8 mouse cellular contexts compared by ENCODE assay signal in genomic region chr4:102572591-102572990, GRCm38 (mm10).
DNase-seq lines count a peak whose midpoint lies in the region; ATAC-seq and TF ChIP-seq lines count a peak whose summit lies in the region.

No protein-coding gene starts in this region.

- no peaks in the 10 kb centered on the region for H3K36me3 ChIP-seq in forebrain, postnatal 0 days (ENCODE audit: insufficient read depth)
- no peaks in the 10 kb centered on the region for H3K36me3 ChIP-seq in forebrain, embryonic 12.5 days (replicated peaks)
- H3K36me3 ChIP-seq in megakaryocyte, embryonic 14.5 days (replicated peaks; ENCODE audit: low read length): peaks cover 15% of the 10 kb centered on the region
- no peaks in the 10 kb centered on the region for H3K36me3 ChIP-seq in heart, embryonic 16.5 days (ENCODE audit: control insufficient read depth, insufficient read depth)
- H3K36me3 ChIP-seq in macrophage (ENCODE audit: inconsistent target): no peaks in the 10 kb centered on the region

- H3K9ac ChIP-seq in forebrain, postnatal 0 days: no peak overlapping the region
- H3K9ac ChIP-seq in forebrain, embryonic 12.5 days: no peak overlapping the region
- peak overlapping the region; percentile 65 for H3K9ac ChIP-seq in heart, embryonic 16.5 days (ENCODE audit: low read length)

- H3K4me3 ChIP-seq in forebrain, postnatal 0 days (ENCODE audit: low read depth, low read length): no peak overlapping the region
- H3K4me3 ChIP-seq in forebrain, embryonic 12.5 days (replicated peaks): no peak overlapping the region
- H3K4me3 ChIP-seq in megakaryocyte, embryonic 14.5 days (replicated peaks): peak overlapping the region; percentile 92
- peak overlapping the region; percentile 44 for H3K4me3 ChIP-seq in heart, embryonic 16.5 days (ENCODE audit: low read length)
- no peak overlapping the region for H3K4me3 ChIP-seq in macrophage (ENCODE audit: inconsistent target)

- no peak for DNase-seq in forebrain, postnatal 0 days
- no peak for DNase-seq in urinary bladder, postnatal 36 days (ENCODE audit: low spot score in 2 of 2)
- DNase-seq in left cerebral cortex, postnatal 10 days (ENCODE audit: extremely low spot score in 1 of 2, low spot score in 2 of 2): no peak

- no peaks in the 10 kb centered on the region for H3K9me3 ChIP-seq in forebrain, postnatal 0 days (ENCODE audit: low read length)
- H3K9me3 ChIP-seq in forebrain, embryonic 12.5 days: no peaks in the 10 kb centered on the region
- H3K9me3 ChIP-seq in megakaryocyte, embryonic 14.5 days: no peaks in the 10 kb centered on the region
- H3K9me3 ChIP-seq in heart, embryonic 16.5 days (replicated peaks; ENCODE audit: control insufficient read depth, low read length): no peaks in the 10 kb centered on the region

- TF ChIP-seq CTCF in forebrain, postnatal 0 days (IDR thresholded peaks at IDR 0.05; ENCODE audit: low read depth): no peak

- H3K27me3 ChIP-seq in forebrain, postnatal 0 days (ENCODE audit: insufficient read depth, low read length): no peaks in the 10 kb centered on the region
- H3K27me3 ChIP-seq in forebrain, embryonic 12.5 days: peaks cover 42% of the 10 kb centered on the region; the same call in 1 of the 2 replicates
- no peaks in the 10 kb centered on the region for H3K27me3 ChIP-seq in megakaryocyte, embryonic 14.5 days (replicated peaks)
- H3K27me3 ChIP-seq in heart, embryonic 16.5 days (ENCODE audit: control insufficient read depth, insufficient read depth, low read length): no peaks in the 10 kb centered on the region

- WGBS in forebrain, postnatal 0 days: 67% methylated on average over 3 of the region's 3 CpGs
- WGBS in forebrain, embryonic 12.5 days: 75% methylated on average over 3 of the region's 3 CpGs
- 64% methylated on average over 3 of the region's 3 CpGs for WGBS in heart, embryonic 16.5 days
- WGBS in macrophage (ENCODE audit: missing documents): 38% methylated on average over 3 of the region's 3 CpGs

- peaks cover 10% of the 10 kb centered on the region; the same call in 1 of the 2 replicates for H3K4me1 ChIP-seq in forebrain, postnatal 0 days (ENCODE audit: insufficient read depth)
- peaks cover 38% of the 10 kb centered on the region for H3K4me1 ChIP-seq in forebrain, embryonic 12.5 days
- peaks cover 84% of the 10 kb centered on the region for H3K4me1 ChIP-seq in megakaryocyte, embryonic 14.5 days
- peaks cover 38% of the 10 kb centered on the region for H3K4me1 ChIP-seq in heart, embryonic 16.5 days (ENCODE audit: control insufficient read depth, insufficient read depth, low read length)

- H3K4me2 ChIP-seq in forebrain, postnatal 0 days (ENCODE audit: low read depth): peak overlapping the region; percentile 4; the same call in 1 of the 2 replicates
- H3K4me2 ChIP-seq in forebrain, embryonic 12.5 days: no peak overlapping the region
- H3K4me2 ChIP-seq in heart, embryonic 16.5 days (ENCODE audit: low read depth, low read length): peak overlapping the region; percentile 52

- intact Hi-C loops in left cerebral cortex, postnatal 10 days (cut with DNase I): loop anchor here (5.0 kb wide), 1 partner anchor 65 kb away; no protein-coding TSS in a partner anchor

- peaks cover 58% of the 10 kb centered on the region; the same call in 1 of the 2 replicates for H3K79me2 ChIP-seq in macrophage (ENCODE audit: inconsistent target)

- ATAC-seq in forebrain, postnatal 0 days: no peak
- no peak for ATAC-seq in forebrain, embryonic 12.5 days (ENCODE audit: low FRiP score)
- no peak for ATAC-seq in megakaryocyte, adult 5-6 weeks (ENCODE audit: poor library complexity, severe bottlenecking)
- ATAC-seq in heart, embryonic 16.5 days (replicated peaks; ENCODE audit: extremely low read depth, insufficient read depth, low FRiP score): no peak

- H3K27ac ChIP-seq in forebrain, postnatal 0 days (ENCODE audit: low read depth, low read length): no peak overlapping the region
- no peak overlapping the region for H3K27ac ChIP-seq in forebrain, embryonic 12.5 days
- peak overlapping the region; percentile 63 for H3K27ac ChIP-seq in heart, embryonic 16.5 days (ENCODE audit: low read length)
- H3K27ac ChIP-seq in macrophage: 0 out of 2 replicates have a peak overlapping the region, but pooled peaks have one; percentile 13

Comparison
In these comparisons a context has a peak if more than half of its experiments do, and no peak if none do; other contexts are left out.
1. H3K27ac ChIP-seq: peak in heart, embryonic 16.5 days (single experiment) and macrophage (single experiment); none in forebrain, postnatal 0 days (single experiment) and forebrain, embryonic 12.5 days (single experiment).
2. H3K4me3 ChIP-seq: peak in megakaryocyte, embryonic 14.5 days (single experiment) and heart, embryonic 16.5 days (single experiment); none in forebrain, postnatal 0 days (single experiment), forebrain, embryonic 12.5 days (single experiment) and macrophage (single experiment).